Mouse (Mus musculus) heart, adult 2 months (tissue): ENCODE data around the gene Angptl1. TPM values are rescaled to one million over a fixed set of nuclear protein-coding genes. Genes with fewer than 3 reads are reported as not detected.

Source experiments
- DNase-seq, 2 experiments: peaks; one replicate each; pipeline ENCODE4 v3.0.0; 2021
- H3K27ac ChIP-seq: fragments of 200-600 bp; 2 replicates; pipeline ENCODE4 v1.8.1; 2022
- H3K27me3 ChIP-seq: fragments of 200-500 bp; 2 replicates; pipeline ENCODE4 v1.6.1; 2012; ENCODE audit warnings: mild to moderate bottlenecking, low read length, inconsistent platforms, mixed read lengths; ENCODE audit not compliant: control insufficient read depth, insufficient read depth
- H3K36me3 ChIP-seq: fragments of 200-500 bp; 2 replicates; pipeline ENCODE4 v1.6.1; 2012; ENCODE audit warnings: low read length, inconsistent platforms; ENCODE audit not compliant: control insufficient read depth, insufficient read depth
- H3K4me1 ChIP-seq: fragments of 200-500 bp; 2 replicates; pipeline ENCODE4 v1.6.1; 2011; ENCODE audit warnings: low read length; ENCODE audit not compliant: control insufficient read depth, insufficient read depth
- H3K4me3 ChIP-seq: fragments of 200-600 bp; 2 replicates; pipeline ENCODE4 v1.8.1; 2022
- H3K79me2 ChIP-seq: fragments of 200-500 bp; replicated peaks from 2 replicates; pipeline ENCODE4 v1.6.1; 2012; ENCODE audit warnings: mild to moderate bottlenecking, inconsistent platforms, low read length, moderate library complexity, mixed read lengths; ENCODE audit not compliant: control insufficient read depth, insufficient read depth
- H3K9ac ChIP-seq: fragments of 200-500 bp; 2 replicates; pipeline ENCODE4 v1.6.1; 2012; ENCODE audit warnings: low read depth, mild to moderate bottlenecking, control low read depth, inconsistent platforms, low read length, mixed read lengths
- CTCF ChIP-seq: fragments of 200-600 bp; IDR thresholded peaks from 2 replicates; pipeline ENCODE4 v1.8.1; 2022; ENCODE audit warnings: antibody characterized with exemption, mild to moderate bottlenecking, moderate library complexity
- EP300 ChIP-seq: fragments of 200-500 bp; IDR thresholded peaks from 2 replicates; pipeline ENCODE4 v1.6.1; 2011; ENCODE audit warnings: low read depth, low read length, control low read depth; ENCODE audit not compliant: insufficient read depth
- POLR2A ChIP-seq: fragments of 200-500 bp; IDR thresholded peaks from 2 replicates; pipeline ENCODE4 v1.6.1; 2011; ENCODE audit warnings: mild to moderate bottlenecking, low read depth, low read length, control low read depth; ENCODE audit not compliant: insufficient read depth
- WGBS: fragments of 180-500 bp; shearing (Covaris S2); methylation state at CpG from one replicate; pipeline ENCODE4 v1.1.7; 2018; 5-methylcytosine and 5-hydroxymethylcytosine counted together
- intact Hi-C: fragments of 180-260 bp; cut with DNase I; formaldehyde crosslinking; loops from one replicate; pipeline ENCODE4 v1.15.1; 2025
- polyA plus RNA-seq: library from polyadenylated mRNA; depleted of rRNA; stranded (reverse); fragments of >200 nt; gene quantifications from 2 replicates; pipeline ENCODE4 v1.2.3, GENCODE M21; 2012; rRNA removed
- total RNA-seq, 2 experiments: library from RNA; stranded (reverse); gene quantifications; 2 replicates each; pipeline ENCODE4 v1.2.3; 2021

The Angptl1 gene
- total and polyA plus RNA-seq, 3 experiments, result 1.2 to 3.6 (median 2.2) TPM

- WGBS, result 78% methylated on average over 2 of the region's 2 CpGs
- Histone ChIP-seq H3K9ac (no peak overlapping the region), H3K4me3 (no peak overlapping the region), H3K27ac (no peak overlapping the region), H3K79me2 (no peaks in the 10 kb centered on the region; the same call in 1 of the 2 replicates), H3K27me3 (no peaks in the 10 kb centered on the region), H3K4me1 (no peaks in the 10 kb centered on the region), H3K36me3 (no peaks in the 10 kb centered on the region)
- intact Hi-C loops, result no loop called here
- TF ChIP-seq CTCF (no peak), EP300 (no peak), POLR2A (no peak)
- DNase-seq, result no peak
Measured at GRCm38 (mm10) chr1:156905660-156906059, 67.3 kb downstream of the Angptl1 start.

DNA sequence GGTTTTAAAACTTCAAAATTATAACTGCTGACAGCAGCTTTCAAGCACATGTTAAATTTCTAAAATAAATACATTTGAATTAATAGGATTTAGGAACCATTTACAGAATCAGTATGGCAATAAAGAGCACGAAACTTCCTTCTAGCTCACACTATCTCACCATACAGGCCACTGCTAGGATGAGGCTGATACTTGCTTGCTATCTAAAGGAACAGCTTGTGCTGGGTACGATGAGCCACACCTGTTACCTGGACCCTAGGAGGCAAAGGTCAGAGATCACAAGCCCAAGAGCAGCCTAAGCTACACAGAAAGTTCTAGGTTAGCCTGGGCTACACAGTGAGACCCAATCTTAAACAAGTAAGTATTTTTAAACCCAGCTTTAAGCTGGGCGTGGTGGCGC, 70.9 kb downstream of the Angptl1 start:
- 94% methylated on average over 4 of the region's 4 CpGs for WGBS
- Histone ChIP-seq H3K79me2 (no peaks in the 10 kb centered on the region), H3K27me3 (no peaks in the 10 kb centered on the region), H3K4me3 (no peak overlapping the region), H3K36me3 (no peaks in the 10 kb centered on the region), H3K27ac (no peak overlapping the region), H3K4me1 (no peaks in the 10 kb centered on the region), H3K9ac (no peak overlapping the region)
- DNase-seq, result no peak
- intact Hi-C loops, result no loop called here
- no peak for TF ChIP-seq EP300
- TF ChIP-seq POLR2A, result no peak
- no peak for TF ChIP-seq CTCF

GRCm38 (mm10) chr1:156909866-156910265, 71.5 kb downstream of the Angptl1 start:
- Histone ChIP-seq H3K27me3 (no peaks in the 10 kb centered on the region), H3K36me3 (no peaks in the 10 kb centered on the region), H3K9ac (no peak overlapping the region), H3K4me3 (no peak overlapping the region), H3K4me1 (no peaks in the 10 kb centered on the region), H3K79me2 (no peaks in the 10 kb centered on the region), H3K27ac (no peak overlapping the region)
- no peak for DNase-seq
- intact Hi-C loops, result loop anchor here (1.0 to 10.0 kb wide), 2 partner anchors 168 to 555 kb away; no protein-coding TSS in a partner anchor
- TF ChIP-seq CTCF (peak; percentile 68), POLR2A (no peak), EP300 (no peak)

Other genes starting within 250 kb of the Angptl1 start
- gene Tor3a, start 164.2 kb upstream of the Angptl1 start, total RNA-seq, result 10 to 100 TPM in 1 of 2 experiments, 1 to 10 TPM in 1; 8.3 to 11.6 TPM
- gene Tor3a, start 164.2 kb upstream of the Angptl1 start, polyA plus RNA-seq, result 8.9 and 11.8 TPM in 2 replicates
- 10 to 100 TPM; 53.5 to 62.8 TPM for gene Fam20b, start 119.5 kb upstream of the Angptl1 start, total RNA-seq
- 24.6 and 47.2 TPM in 2 replicates for gene Fam20b, start 119.5 kb upstream of the Angptl1 start, polyA plus RNA-seq
- 1 to 10 TPM; 8.1 TPM for gene Ralgps2, start 101.1 kb downstream of the Angptl1 start, total RNA-seq
- 3.5 and 4.9 TPM in 2 replicates for gene Ralgps2, start 101.1 kb downstream of the Angptl1 start, polyA plus RNA-seq